Mouse (Mus musculus) left cerebral cortex, adult 2 months (tissue): Measurements from ENCODE around the gene Epha2. TPM values are rescaled to one million over a fixed set of nuclear protein-coding genes. Genes with fewer than 3 reads are reported as not detected.

Source experiments
- DNase-seq, 2 experiments: peaks; one replicate each; pipeline ENCODE4 v3.0.0; 2021 to 2022; ENCODE audit warnings: low spot score in 2 of 2, mixed read lengths in 1 of 2; ENCODE audit errors: extremely low spot score in 1 of 2
- H3K27ac ChIP-seq: fragments of 200-600 bp; 2 replicates; pipeline ENCODE4 v1.8.1; 2022
- H3K4me3 ChIP-seq: fragments of 200-600 bp; 2 replicates; pipeline ENCODE4 v1.8.1; 2022
- CTCF ChIP-seq: fragments of 200-600 bp; IDR thresholded peaks from 2 replicates; pipeline ENCODE4 v1.8.1; 2022; ENCODE audit warnings: antibody characterized with exemption, mild to moderate bottlenecking, moderate library complexity
- intact Hi-C: fragments of 180-260 bp; cut with DNase I; formaldehyde crosslinking; loops from one replicate; pipeline ENCODE4 v1.15.1; 2025
- microRNA-seq, 2 experiments: library from miRNA; unstranded; fragments of <30 nt; microRNA quantifications; one replicate each; pipeline ENCODE4 v1.2.0; 2021
- total RNA-seq, 2 experiments: library from RNA; stranded (reverse); gene quantifications; 2 replicates each; pipeline ENCODE4 v1.2.3; 2021

Gene Epha2
- total RNA-seq, 2 experiments from 2014 or later: 1.3 to 1.9 TPM

GRCm38 (mm10) chr4:141365126-141365525 is 64.1 kb downstream of the Epha2 start:
- no peak for DNase-seq
- intact Hi-C loops: no loop called here
- no peak overlapping the region for H3K4me3 ChIP-seq
- TF ChIP-seq CTCF: no peak
- H3K27ac ChIP-seq: no peak overlapping the region

- H3K27ac ChIP-seq: no peak overlapping the region
- no peak for DNase-seq
- no peak for TF ChIP-seq CTCF
- H3K4me3 ChIP-seq: no peak overlapping the region
- intact Hi-C loops: no loop called here
Measured at GRCm38 (mm10) chr4:141365876-141366275, 64.8 kb downstream of the Epha2 start.

- Histone ChIP-seq H3K27ac (no peak within 1 kb of the TSS), H3K4me3 (peak within 1 kb of the TSS; percentile 51)
- intact Hi-C loops: no loop called here
- DNase-seq: no peak
- no peak for TF ChIP-seq CTCF
Measured at GRCm38 (mm10) chr4:141367997-141368791, 67.2 kb downstream of the Epha2 start, which contains the start of gene Fam131c. TSS of gene Fam131c (plus strand) at chr4:141368220.

GRCm38 (mm10) chr4:141372426-141372825 is 71.4 kb downstream of the Epha2 start:
- DNase-seq: no peak
- no peak overlapping the region for H3K4me3 ChIP-seq
- intact Hi-C loops: no loop called here
- no peak overlapping the region for H3K27ac ChIP-seq
- no peak for TF ChIP-seq CTCF

Small RNAs within 50 kb of the gene (microRNA-seq; reads per million reads assigned to microRNA genes)
- gene Gm25690: 0 reads per million in 2 experiments

Other genes starting within 250 kb of the Epha2 start
- gene Crocc, start 240.7 kb upstream of the Epha2 start, total RNA-seq: 10 to 100 TPM; 68.1 to 71.3 TPM
- 10 to 100 TPM; 44.9 to 45.9 TPM for gene Necap2, start 222.9 kb upstream of the Epha2 start, total RNA-seq
- under 1 TPM; 0.26 to 0.61 TPM for gene Spata21, start 212.9 kb upstream of the Epha2 start, total RNA-seq
- 10 to 100 TPM; 44.4 to 59.1 TPM for gene Szrd1, start 161.5 kb upstream of the Epha2 start, total RNA-seq
- 10 to 100 TPM; 29.3 to 30.3 TPM for gene Fbxo42, start 153.3 kb upstream of the Epha2 start, total RNA-seq
- gene Rsg1, start 87.3 kb upstream of the Epha2 start, total RNA-seq: 1 to 10 TPM; 2.7 to 4.4 TPM
- gene Arhgef19, start 61.7 kb upstream of the Epha2 start, total RNA-seq: 10 to 100 TPM; 17.1 to 18.2 TPM
- 1 to 10 TPM; 3.4 to 4.7 TPM for gene Fam131c, start 67.0 kb downstream of the Epha2 start, total RNA-seq
- gene Clcnka, start 97.5 kb downstream of the Epha2 start, total RNA-seq: under 1 TPM in 1 of 2 experiments, not detected in 1; 0.36 TPM
- not detected for gene Clcnkb, start 114.8 kb downstream of the Epha2 start, total RNA-seq
- gene Hspb7, start 119.5 kb downstream of the Epha2 start, total RNA-seq: under 1 TPM; 0.40 to 0.57 TPM
- 1 to 10 TPM; 3.8 to 4.2 TPM for gene Srarp, start 134.9 kb downstream of the Epha2 start, total RNA-seq
- 10 to 100 TPM; 45.3 to 46.4 TPM for gene Zbtb17, start 143.4 kb downstream of the Epha2 start, total RNA-seq
- 10 to 100 TPM; 68.0 to 73.2 TPM for gene Spen, start 237.4 kb downstream of the Epha2 start, total RNA-seq